Mouse (Mus musculus): ENCODE measurements around the gene Rrp1. TPM values are rescaled to one million over a fixed set of nuclear protein-coding genes. Genes with fewer than 3 reads are reported as not detected.
"Not testable (repeated sequence)": the region's sequence is repeated elsewhere in the genome, so short reads cannot be mapped to it uniquely, and the experiment has no call there.

The Rrp1 gene
- total RNA-seq, 1 experiment from 2014 or later = 199 TPM

GRCm38 (mm10) chr10:78383567-78383966 is 29.3 kb downstream of the Rrp1 start:
- DNase-seq = no peak

DNA sequence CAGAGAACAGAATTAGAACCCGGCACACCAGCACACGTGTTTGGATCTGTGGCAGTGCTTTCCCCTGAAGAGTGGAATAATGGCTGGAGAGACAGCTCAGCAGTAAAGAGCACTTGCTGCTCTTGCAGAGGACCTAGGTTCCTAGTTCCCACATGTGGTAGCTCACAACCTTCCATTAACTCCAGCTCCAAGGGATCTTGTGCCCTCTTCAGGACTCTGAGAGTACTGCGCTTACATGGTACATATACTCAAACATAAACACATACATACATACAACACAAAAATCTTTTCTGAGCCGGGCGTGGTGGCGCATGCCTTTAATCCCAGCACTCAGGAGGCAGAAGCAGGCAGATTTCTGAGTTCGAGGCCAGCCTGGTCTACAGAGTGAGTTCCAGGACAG is 34.3 kb downstream of the Rrp1 start:
- DNase-seq = no peak

GRCm38 (mm10) chr10:78372681-78373668 is 39.9 kb downstream of the Rrp1 start:
- DNase-seq = no peak

DNA sequence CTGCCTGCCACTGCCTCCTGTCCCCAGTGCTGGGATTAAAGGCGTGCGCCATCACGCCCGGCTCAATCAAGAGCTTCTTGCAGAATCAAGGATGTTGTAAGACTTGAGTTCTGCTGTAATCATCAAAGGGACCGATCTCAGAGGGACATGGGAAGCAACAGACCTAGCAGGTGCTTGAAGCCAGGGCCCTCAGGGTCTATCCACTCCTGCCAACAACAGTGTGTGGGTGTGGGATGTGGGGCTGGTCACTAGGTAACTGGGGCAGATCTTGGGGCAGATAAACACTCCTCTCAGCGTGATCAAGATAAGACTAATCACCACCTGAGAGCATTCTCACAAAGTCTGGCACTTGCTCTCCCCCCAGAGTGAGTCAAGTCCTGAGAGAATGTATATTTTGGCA is 41.1 kb downstream of the Rrp1 start:
- DNase-seq = no peak

GRCm38 (mm10) chr10:78367586-78367985 is 45.3 kb downstream of the Rrp1 start:
- DNase-seq = no peak

- DNase-seq = no peak
Measured at GRCm38 (mm10) chr10:78366851-78367312, 46.0 kb downstream of the Rrp1 start.

DNA sequence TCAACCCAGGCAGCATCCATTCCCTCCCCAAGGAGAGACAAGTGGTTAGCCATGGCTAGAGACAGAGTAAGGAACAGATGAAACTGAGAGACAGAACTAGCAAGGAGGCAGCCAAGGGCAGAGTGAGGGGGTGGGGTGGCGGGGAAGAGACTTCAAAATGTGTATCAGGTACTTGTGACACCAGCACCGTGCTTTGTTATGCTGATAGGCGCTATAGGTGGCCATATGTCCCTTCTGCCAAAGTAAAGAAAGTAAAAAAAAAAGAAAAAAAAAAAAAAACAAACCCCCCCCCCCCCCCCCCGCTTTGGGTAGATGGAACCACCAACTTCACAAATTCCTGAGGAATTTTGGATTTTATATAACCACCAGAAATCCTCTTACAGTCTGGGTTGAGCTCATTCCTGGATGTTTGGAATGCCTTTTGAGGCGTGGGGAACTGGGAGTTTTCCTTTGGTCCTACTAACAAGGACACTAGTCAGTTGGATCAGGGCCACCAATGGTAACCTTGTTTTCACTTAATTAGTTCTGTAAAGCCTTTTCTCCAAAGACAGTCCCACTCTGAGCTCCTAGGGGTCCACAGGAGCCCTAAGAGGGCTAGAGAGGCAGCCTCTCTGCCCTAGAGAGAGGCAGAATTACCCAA is 46.5 kb downstream of the Rrp1 start:
- no peak for DNase-seq

DNA sequence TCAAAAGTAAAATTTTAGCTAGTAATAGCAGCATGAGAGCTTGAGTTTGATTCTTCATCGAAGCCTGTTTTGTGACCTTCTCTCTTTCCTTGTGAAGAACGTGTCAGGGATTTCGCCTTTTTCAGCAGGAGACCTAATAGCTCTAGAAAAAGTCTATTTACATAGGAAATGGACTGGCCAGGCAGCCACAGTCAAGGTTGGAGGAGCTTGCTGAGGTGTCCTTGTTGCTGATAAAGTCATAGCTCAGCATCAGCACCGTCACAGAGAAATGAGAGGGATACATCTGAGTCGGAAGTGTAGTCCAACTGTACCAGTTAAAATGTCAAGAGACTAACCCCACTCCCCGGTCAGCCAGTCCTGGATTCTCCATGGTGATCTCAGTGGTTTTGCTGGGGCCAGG is 47.3 kb downstream of the Rrp1 start:
- DNase-seq = no peak

GRCm38 (mm10) chr10:78364106-78364505 is 48.7 kb downstream of the Rrp1 start:
- DNase-seq = no peak

DNA sequence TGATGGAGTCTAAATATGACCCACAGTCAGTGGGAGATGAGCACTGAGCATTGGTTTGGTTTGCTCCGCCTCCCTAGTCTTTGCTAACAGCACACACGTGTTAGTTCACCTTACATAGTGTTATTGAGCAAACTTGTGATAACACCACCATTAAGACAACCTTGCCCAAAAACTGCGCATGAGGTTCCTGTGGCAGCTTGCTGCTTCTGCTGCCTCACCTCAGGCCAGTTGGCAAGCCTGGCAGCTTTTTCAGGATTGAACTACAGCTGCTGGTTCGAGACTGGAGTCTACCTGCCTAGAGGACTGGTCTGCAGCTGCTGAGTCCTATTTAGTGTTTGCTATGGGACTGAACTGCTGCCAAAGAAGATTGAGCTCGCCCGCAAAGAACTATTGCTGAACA is 49.5 kb downstream of the Rrp1 start:
- DNase-seq = no peak

- peak; percentile 66 for DNase-seq
Measured at GRCm38 (mm10) chr10:78361951-78362350, 50.9 kb downstream of the Rrp1 start.

- peak; percentile 68 for DNase-seq
Measured at GRCm38 (mm10) chr10:78360290-78360711, 52.5 kb downstream of the Rrp1 start.

- DNase-seq = not testable (repeated sequence)
Measured at GRCm38 (mm10) chr10:78358999-78359398, 53.8 kb downstream of the Rrp1 start.

DNA sequence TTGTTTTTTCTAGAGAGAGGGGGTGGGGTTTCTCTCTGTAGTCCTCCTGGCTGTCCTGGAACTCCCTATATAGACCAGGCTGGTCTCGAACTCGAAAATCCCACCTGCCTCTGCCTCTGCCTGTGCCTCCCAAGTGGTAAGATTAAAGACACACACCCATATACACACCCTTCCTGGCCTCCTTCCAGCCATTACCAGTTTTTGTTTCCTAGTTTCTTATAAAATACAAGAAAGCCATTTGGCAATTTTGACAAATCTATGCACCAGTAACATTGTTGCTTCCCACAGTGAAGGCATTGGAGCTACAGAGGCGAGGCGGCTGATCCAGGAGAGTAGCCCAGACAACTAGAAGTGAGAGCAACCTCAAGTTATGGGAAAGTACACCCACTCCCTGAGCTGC is 54.6 kb downstream of the Rrp1 start:
- no peak for DNase-seq

DNA sequence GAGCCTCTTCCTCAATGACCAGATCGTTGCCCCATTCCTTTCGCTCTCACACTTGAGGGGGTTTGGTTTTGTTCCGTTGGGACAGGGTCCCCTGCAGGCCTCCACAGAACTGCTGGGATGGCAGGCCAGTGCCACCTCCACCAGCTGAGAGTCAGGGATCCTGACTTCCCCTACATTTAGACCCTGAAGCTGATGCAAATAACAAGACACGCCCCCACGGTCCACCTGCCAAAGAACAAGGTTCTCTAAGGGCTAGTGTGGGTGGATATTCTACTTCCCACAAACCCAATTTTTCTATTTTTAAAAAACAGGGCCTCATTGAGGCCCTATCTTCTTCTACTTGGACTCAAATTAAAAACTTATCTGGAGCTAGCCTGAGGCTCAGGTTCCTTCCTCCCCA is 55.1 kb downstream of the Rrp1 start:
- DNase-seq = no peak

GRCm38 (mm10) chr10:78355931-78356593 is 56.8 kb downstream of the Rrp1 start:
- DNase-seq = no peak

DNA sequence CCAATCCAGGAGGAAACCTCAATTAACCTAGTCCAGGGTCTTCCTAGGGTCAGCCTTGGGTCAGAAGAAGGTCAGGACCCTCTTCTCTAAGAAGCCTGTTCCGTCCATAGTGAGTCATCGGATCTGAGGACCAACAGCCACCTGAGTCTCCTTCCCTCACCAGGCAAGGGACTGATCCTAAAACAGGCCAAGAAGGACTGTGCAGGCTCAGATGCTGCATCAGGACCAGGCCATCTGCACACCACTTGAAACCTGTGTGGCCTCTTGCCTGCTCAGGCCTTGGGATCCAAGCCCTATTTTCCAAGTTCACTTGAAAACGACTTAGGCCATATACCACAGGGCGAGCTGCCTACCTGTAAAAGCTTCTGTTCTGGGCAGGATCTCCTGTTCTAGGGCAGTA is 59.6 kb downstream of the Rrp1 start:
- DNase-seq = no peak

- DNase-seq = no peak
Measured at GRCm38 (mm10) chr10:78352666-78353030, 60.2 kb downstream of the Rrp1 start.

DNA sequence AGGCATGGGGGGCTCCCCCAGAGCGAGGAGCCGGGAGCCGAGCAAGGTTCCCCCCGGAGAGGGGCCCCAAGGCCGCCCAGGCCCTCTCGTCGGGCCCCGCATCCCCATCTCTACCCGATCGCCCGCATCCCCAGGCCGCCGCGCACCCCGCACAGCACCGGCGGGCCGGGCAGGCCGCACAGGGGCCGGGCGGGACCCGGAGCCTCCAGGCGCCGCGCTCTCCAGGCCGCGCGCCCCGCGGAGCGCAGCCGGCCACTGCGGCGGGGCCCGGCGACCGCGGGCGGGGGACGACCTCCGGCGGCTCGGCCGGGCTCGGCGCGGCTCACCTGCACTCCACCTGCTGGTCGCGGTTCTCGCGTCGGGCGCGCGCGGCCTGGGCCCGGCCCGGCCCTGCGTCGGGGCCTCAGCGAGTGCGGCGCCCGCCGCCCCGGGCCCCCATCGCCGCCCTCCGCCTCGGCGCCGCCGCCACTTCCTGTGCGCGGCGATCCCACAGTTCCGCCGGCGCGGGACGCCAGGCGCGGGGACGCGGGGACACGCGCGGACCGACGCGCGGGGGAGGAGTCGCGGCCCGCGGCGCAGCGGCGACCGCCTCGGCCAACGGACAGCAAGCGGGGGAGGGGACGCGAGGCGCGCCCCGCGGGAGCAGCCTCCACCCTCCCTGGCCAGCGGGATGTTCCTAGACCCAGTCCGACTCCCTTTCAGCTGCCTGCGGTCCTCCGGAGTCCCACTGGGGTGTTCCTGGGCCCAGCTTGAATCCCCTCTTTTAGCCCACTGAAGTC is 60.8 kb downstream of the Rrp1 start, which contains the start of gene Agpat3:
TSS of gene Agpat3 (minus strand) at position 603 of the 779 bp plus-strand sequence.
- peak; percentile 83 for DNase-seq

DNA sequence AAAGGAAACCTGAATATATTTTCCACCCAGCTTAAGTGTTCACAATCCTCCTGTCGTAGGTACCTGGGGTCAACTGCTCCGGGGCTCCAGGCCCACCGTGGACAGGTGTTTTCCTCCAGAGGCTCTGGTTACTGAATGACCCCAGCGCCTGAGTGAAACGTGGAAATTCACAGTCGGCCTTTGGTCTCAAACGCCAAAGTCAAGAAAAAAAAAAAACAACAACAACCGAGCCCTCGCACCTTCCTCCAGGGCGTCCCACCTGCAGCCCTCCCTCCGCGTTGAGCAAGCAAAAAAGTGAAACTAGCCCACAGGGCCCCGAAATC is 61.3 kb downstream of the Rrp1 start:
- DNase-seq = no peak

GRCm38 (mm10) chr10:78350796-78351556 is 61.9 kb downstream of the Rrp1 start:
- DNase-seq = peak; percentile 40
